Mouse (Mus musculus) adrenal gland, postnatal 10 days (tissue): ENCODE measurements at regions not wholly inside any gene's neighbourhood (a gene's known extent, or its start where the extent isn't known, plus 50 kb on each side); places are given as distances from the start of the nearest gene placed in this dataset.
A peak's percentile ranks its signal among the peaks of the same experiment; 100 is the strongest.

Source experiments
- DNase-seq: peaks from one replicate; pipeline ENCODE4 v3.0.0; 2021; ENCODE audit warnings: mixed read lengths

DNA sequence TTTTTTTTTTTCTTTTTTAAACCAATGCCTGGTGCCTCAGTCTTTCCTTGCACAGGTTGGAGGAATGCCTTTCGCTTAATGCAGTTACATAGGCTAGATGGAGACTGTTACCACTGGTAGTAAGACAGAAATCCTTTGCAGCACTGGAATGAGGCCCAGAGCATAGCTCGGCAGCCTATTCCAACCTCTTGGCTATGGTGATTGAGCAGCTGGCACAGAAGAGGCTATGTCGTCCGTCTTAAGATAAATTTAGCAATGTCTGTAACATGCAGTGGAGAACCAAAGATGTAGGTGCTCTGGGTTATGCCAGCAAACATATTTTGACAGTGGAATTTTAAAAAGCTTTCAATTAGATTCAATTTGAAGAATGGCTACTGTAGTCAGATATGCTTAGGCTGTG lies 343.2 kb upstream of the Fam98a start:
- DNase-seq = peak; percentile 8

DNA sequence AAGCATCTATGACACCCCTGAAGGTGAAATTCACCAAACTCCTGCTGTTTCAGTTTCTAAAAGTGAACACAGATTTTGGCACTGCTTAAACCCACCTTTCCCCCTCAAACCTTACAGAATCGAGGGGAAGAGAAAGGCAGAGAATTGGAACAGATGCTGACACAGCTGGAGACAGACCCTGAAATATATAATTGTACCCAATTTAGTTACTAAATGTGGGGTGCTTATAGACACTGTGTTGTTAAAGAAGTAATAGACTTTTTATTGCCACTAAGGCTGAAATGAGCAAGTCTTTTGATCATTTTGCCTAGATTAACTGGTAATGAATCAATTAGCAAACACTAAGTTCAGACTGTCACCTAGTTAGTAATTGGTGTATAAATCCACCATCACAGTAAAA lies 341.8 kb upstream of the Fam98a start:
- no peak for DNase-seq

DNA sequence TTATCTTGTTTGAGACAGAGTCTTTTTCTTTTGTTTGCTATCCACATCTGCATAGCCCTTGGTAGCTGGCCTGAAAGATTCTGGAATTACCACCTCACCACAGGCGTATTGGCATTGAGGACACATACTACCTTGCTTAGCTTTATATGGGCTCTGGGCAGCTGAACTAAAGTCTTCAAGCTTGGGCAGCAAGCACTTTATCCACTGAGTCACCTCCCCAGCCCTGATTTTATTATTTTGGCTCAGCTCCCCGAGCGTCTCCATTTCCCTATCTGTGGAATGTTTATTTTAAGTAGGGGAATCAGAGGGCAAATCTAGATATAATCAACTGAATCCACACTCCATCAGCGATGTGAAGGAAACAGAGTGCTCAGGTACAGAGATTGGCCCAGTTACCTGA lies 340.4 kb upstream of the Fam98a start:
- no peak for DNase-seq

DNA sequence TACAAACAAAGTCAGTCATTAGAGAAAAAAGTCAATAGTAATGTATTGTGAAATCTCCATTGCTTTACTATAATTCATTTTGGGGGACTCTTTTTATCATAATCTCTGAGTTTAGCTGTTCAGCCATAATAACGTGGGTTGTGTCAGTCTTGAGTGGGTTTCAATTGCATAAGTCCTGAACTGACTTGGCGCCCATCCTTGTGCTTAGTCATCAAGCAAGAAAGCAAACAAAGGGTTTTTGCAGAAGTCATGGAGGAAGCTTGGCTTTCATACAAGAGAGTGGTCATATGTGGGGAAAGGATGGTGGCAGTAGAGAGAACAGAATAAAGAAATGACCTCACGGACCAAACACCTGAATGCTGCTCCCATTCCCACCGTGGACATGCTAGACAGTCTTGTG lies 339.8 kb upstream of the Fam98a start:
- no peak for DNase-seq

DNA sequence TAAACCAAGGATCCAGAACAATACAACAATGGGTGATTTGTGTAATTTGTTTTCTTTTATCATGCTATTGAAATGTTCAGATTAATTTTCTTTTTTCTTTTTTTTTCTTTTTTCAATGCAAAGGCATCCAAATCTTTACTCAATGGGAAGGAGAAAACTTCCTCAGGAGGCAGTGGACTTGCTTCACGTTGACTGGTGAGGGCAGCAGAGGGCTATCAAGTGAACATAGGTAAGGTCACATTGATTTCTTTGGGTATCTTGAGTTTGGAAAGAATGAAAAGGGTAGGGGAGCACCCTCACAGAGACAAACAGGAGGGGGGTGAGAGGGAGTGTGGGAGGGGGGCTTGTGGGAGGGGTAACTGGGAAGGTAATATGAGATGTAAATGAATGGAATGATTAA lies 326.1 kb upstream of the Fam98a start:
- no peak for DNase-seq

DNA sequence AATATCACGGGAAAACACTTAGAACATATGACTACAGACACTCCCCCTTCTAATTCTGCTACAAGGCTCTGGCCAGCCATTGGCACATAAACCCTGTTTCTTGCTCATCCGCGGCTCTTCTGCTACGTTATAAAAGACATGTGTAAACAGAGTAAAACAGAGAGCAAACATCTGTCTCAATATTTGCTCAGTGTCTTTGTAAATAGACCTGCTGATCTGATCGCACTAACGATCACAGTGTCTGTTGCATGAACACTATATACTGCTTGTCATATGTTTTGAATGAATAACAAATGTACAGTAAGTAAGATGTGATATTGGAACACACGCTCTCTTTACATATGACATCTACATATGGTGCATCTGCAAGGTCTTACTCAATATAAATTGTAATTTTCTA lies 325.1 kb upstream of the Fam98a start:
- DNase-seq = no peak

DNA sequence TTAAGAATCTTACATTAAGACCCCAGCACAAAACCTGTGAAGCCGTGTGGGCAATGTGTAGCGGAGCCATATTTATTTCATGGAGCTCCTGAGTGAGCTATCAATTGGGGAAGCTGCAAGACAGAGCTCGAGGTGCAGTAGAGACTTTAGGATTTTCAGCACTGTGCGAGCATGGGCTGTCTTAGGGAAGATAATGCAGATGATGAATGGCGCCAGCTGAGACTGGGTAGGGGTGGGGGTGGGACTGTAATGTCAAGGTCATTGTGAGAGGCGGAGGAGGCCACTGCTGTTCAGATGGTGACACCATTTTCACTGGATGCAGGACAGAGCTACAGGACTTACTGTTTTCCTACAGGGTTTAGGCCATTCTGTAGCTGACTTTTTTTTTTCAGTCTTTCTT lies 322.8 kb upstream of the Fam98a start:
- peak; percentile 33 for DNase-seq

DNA sequence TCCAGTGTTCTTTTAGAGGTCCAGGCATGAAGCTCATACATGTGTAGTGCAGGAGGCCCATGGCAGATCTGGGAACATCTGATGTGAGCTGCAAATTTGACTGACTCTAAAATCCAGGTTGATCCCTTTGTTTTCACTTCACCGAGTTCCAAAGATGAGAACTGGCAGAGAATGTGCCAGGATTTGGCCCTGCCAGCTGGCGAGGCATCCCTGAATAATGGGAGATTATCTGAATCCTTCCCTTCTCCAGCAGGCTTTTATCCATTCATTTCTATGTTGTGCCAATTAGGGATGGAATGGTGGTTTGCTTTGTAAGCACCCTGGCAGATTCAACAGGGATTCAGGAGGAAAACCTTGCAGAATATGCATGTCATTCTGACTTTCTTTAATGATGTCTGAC lies 318.7 kb upstream of the Fam98a start:
- no peak for DNase-seq

DNA sequence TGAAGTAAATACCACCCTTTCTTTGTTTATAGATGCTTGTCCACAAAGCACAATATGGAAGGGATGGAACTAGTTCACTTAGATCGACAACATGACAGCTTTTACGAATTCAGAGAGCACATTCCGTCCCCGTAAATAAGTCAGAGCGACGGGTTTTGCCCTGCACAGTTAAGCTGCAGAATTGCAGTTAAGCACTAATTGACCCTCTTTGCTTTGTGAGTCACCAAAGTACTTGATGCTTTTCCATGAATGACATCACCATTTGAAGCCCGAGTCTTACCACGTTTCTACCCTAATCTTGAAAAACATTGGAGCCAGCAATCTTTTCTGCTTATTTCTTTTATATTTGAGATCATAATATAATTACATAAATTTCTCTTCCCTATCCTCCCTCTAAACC lies 305.3 kb upstream of the Fam98a start:
- no peak for DNase-seq

DNA sequence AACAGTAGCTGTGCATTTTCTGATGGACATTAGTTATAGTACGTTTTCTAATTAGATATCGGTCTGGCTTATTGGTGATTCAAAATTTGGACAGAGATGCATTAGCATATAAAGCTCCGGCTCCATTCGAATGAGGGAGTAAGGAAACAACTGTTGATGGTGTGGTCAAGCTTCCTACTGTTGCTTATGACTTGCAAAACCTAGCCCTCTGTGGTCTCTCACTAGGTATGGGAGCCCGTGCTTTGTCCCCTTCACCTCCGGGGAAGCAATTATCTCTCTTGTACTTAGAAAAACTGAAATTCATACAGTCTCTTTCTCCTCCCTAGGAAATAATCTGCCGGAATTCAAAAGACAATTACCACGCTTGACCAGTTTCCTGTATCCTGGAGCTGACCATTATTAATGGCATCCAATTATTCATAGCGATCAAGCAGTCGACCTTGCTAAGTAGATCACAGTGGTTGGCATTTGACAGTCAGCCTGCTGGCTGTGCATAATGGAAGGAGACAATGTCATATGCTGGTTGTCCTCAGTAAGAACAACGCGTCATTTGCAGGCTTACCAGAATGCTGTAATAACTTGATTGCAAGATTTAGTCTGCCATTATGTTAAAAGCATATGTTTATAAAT lies 264.4 kb upstream of the Fam98a start:
- DNase-seq = no peak

DNA sequence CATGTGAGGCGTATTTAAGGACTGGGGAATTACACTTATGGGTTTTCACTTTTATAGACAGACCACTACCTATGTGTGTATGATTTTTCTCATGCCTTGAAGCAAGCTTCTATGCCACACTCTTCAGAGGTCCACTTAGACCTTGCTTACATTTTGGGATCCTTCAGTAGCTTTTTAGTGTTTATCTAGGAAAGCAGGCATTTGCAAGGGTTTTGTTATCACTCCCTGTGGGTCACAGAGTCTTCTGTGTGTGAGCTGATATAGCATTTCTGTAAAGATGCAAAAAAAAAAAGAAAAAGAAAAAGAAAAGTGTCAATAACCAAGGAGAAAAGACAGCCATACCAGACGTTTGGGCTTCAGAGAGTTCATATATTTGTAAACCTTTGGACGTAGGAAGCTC lies 260.4 kb upstream of the Fam98a start:
- no peak for DNase-seq

DNA sequence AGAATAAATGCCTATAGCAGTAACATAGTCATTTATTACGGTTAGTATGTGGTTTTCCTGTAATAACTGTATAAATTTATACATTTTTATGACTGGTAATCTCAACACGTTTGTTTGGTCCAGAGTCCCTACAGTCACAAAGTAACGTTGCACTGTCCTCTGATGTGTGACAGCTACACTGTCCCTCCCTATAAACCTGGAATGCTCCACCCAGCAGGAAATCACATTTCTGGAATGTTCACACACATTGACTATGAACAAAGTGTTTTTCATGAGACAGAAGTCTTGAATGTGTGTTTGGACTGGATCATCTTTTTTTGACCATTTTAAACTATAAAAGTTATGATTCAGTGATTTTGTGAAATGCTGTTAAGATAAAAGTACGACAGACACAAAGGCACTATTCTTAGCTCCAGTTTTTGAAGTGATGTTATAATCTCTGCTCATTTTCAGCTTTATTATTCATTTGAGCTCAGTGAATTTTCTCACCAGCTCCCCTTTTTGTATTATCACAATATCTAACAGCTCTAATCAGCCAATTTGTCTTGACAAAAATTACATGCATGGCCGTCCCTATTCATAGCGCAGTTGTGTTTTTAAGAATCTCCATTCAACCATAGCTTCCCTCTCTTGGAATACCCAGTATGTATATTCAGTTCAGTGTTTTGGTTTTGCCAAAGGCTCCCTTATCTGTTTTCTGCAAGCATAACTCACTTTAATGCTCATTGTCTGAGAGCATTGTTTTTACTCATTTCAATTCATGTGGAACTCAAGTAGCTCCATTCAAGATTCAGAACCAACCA lies 257.0 kb upstream of the Fam98a start:
- DNase-seq = no peak

DNA sequence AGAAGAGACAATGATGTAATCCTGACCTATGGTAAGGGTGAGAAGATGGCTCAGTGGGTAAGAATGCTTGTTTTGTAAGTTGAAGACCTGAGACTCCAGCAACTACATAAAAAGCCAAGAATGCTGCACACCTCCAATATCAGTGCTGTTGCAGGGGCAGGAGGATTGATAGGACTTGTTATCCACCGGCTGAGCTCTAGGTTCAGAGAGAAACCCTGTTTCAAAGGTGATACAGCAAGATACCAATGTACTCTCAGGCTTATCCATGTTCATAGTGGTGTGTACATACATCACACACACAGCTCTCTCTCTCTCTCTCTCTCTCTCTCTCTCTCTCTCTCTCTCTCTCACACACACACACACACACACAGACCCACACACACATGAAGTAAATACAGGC lies 256.3 kb upstream of the Fam98a start:
- no peak for DNase-seq

DNA sequence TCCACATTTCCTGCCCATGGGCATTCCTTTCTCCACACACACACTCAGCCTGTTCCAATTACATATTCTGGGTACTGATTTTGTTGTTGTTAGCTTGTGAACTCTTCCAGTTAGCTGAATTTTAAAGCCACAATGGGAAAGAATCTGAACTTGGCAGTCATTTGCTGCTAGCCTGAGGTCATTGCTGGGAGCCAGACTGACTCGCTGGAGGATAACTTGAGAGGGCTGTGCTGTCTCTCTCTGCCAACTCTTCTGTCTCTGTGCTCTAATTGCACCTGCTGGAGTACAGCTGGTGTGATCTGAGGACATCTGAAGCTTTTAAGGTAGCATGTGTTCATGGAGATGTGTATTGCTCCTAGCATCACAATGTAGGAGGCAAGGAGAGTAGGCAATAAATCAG lies 252.6 kb upstream of the Fam98a start:
- DNase-seq = no peak

DNA sequence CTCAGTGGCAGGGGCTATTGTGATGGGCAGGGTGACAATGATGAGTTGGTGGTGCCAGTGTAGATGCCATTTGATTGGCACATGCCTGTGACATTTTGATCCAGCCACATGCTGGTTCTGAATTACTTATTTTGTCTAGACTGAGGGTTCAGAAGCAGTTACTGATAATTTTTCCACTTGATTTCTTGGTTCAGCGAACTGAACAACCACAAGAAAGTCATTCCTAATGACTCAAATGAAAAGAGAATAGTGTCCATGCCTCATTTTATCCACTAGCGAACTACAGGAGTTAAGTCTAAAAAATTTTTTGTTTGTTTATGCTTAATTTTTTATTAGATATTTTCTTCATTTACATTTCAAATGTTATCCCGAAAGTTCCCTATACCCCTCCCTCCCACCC lies 244.6 kb upstream of the Fam98a start:
- DNase-seq = no peak

DNA sequence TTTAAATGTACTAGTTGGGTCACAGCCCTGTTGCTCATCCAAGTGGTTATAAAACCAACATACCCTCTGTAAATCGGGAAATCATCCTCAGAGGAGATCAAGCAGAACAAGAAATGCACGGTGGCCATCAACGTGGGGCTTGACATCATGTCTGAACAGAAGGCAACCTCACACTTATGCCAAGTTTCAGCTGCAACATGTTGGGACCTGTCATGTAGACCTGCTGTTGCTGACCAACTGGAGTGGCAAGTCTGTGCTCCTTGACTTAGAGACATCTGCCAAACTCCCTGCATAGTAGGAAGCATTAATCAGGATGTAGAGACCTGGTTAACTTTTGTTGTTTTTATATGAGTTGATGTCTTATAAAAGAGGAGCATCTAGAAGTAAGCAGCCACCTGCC lies 244.0 kb upstream of the Fam98a start:
- no peak for DNase-seq

DNA sequence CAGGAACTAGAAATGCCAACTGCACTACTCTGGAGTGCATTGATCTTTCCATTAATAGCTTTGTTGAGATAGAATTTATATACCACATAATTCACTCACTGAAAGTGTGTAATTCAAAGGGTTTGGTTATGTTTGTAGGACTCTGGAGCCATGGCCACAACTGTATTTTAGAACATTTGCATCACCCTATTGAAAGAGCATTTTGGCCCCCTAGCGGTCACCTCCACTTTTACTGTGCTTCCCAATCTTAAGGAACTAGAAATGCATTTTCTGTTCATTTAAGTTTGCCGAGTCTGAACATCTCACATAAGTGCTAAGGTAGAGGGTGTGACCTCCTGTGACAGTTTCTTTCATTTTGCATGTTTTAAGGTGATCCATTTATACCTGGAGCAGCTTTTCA lies 228.0 kb upstream of the Fam98a start:
- no peak for DNase-seq

DNA sequence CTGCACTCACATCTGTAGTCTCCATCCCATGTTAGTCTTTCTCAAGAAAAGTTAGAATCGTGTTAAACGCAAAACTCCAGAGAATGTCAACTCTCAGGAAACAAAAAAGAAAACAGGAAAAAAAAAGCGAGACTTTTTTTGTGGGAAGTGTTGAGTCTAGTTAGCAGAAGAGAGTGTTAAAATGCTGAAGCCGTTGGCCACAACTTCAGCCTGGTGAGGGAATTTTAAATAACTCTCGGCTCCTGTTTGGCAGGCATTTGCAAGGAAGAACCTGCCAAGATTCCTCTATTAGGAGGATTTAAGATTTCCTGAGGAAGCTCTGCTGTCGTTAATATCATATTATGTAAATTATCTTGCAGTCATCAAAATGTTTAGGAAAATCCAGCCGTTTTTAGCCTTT lies 224.9 kb upstream of the Fam98a start:
- DNase-seq = no peak

DNA sequence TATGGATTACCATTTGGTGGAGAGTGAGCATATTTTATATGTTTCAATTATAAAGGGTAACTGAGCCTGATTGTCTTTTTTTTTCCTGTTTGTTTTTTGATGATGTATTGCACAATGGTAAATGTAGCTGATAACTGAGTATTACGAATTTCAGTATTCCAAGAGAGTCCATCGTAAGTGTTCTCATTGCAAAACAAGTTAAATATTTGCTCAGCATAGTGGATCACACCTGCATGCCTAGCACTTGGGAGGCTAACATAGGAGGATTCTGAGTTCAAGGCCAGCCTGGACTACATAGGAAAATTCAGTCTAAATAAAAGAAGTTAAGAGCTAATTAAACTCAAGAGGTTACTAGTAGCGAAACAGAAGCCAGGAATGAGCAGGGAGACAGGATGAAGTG lies 223.8 kb upstream of the Fam98a start:
- DNase-seq = no peak

DNA sequence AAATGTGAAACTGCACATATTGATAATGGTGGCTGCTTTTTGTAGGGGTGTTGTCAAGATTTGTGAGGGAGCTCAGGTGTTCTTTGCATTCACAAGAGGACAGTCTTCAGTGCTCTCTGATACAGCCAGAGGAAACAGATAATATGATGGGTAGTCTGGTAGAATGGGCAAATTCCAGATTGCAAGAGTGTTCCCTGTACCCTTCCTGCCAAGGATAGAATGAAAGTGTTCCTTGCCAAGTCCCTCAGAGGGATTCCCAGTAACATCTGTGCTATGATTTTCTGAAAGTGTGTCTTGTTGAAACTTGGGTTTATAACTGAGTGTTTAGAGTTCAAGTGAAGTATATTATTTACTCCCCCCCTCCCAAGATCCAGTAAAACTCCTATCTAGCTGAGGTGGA lies 221.1 kb upstream of the Fam98a start:
- no peak for DNase-seq

DNA sequence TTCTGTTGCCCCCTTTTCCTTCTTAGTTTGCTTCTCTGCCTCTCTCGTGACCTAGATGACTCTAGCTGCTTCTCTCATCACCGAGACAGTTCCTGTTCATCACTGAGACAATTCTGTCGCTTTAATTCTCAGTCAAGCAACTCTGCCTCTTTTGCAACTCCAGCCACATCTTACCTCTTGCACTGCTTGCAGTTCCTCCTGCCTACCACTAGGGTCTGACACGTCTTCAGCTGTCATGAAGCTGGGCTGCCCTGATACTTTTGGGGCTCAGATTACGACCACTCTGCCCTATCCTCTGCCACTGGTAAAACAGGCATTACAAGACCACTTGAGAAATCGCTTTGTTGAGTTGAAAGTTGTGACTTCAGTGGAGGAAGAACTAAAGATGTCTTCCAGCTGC lies 216.9 kb upstream of the Fam98a start:
- DNase-seq = no peak

DNA sequence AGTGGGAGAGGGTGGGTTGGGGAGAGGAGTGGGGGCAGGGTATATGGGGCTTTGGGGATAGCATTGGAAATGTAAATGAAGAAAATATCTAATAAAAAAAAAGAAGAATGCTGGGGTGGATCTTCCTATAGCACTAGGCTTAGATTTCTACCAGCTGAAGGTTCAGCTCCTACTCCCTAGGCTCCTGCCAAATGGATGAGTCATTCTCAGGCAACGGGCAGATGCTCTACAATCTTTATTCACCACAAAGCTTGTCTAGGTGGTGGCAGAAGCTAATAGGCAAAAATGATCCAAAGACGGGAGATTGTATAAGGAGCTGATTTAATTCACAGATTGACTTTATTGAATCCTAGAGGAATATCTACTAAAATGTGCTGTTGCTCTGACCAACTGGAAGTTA lies 211.6 kb upstream of the Fam98a start:
- no peak for DNase-seq

DNA sequence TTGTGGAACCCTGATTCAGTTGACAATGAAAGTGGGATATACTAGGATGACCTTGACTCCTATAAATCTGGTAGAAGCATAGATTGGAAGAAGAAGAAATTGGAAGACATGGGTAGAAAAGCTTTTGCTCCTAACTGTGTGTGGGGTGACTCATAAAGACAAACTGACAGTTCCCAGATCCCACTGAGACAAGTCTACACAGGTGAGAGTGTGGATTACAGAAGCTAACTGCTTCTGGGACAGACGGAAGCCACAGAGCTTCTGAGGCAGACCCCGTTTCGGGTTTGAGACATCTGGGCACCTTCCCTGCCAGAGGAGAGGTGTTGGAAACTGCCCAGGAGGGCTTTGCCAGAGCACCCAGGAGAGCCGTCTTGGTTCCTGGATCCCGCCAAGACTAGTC lies 204.7 kb upstream of the Fam98a start:
- no peak for DNase-seq

DNA sequence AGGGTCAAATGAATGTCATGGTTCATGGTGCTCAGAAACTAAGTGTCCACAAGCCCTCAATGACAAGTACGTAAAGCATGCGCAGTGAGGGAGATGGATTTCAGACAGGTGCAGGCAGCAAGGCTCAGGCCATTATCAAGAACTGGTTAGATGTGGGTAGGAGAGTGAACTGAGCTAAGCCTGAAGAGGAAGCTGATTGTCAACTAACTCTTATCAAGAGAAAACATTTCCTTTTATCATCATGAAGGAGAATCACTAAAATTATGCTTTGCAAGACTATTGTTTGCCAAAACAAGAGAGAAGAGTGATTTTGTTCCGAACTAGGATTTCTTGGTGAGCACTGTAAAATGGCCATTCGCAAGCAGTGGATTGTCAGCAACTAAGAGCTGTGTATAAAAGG lies 164.7 kb upstream of the Fam98a start:
- DNase-seq = no peak

DNA sequence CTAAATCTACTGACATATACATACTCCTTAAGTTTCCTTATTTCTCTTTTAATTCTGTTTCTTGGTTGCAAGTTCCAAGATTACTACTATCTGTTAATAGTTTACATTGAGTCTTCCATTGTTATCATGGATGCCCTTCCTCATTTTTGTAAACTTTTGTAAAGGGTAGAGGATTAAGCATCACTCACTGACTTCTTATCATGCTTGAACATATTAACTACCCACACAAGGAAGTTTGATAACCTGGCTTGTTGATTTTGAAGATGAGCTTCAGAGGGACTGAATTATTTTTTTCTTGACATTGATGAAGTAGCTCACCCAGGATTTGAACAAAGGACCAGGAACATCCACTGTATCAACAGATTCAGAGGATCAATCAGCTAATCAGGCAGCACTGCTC lies 162.8 kb upstream of the Fam98a start:
- no peak for DNase-seq
